Mouse (Mus musculus) CD4-positive, CD25-positive, alpha-beta regulatory T cell, adult 2 months (primary cell): ENCODE results near the gene Foxj1.
"Not testable (repeated sequence)": the region's sequence is repeated elsewhere in the genome, so short reads cannot be mapped to it uniquely, and the experiment has no call there.

Experiments
- DNase-seq: peaks from one replicate; pipeline ENCODE4 v3.0.0-alpha.2; 2012; ENCODE audit warnings: low read depth, low spot score

Foxj1 gene

DNA sequence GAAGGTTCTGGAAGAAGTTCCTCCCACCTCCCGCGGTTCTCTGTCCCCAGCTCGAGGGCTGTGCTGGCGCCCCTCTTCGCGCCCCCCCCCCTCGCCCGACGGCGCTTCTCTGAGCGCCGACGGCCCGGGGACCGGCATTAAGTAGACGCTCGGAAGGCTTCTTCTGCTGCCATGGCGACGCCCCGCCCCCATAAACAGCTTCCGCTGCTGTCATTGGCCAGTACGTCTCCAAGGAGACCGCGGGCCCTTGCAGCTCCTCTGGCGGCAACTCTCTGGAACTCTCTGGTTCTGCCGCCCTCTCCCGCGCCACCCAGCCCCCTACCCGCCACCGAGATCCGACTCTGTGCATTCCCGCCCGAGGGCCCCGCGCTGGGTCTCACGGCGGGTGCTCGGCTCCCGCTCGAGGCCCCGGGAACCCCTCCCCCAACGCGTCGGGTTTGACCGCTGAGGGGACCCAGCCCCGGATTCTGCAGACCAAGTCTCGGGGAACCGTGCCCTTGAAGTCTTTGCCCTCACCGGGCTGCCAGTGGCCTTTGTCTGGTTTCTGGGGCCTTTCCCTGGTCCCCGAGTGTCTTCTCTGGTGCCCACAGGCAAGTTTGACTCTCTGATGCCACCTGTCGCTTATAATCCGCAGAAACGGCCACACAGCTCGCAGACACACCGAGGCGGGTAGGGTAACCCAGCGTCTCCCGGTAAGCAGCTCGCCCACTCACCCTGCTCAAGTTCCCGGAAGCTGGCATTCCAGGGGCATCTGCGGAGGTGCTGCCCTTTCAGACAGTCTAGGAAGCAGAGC, at the start of gene Foxj1:
TSS of gene Foxj1 (minus strand) at position 156 of the 793 bp plus-strand sequence.
- DNase-seq, result peak; percentile 97

DNA sequence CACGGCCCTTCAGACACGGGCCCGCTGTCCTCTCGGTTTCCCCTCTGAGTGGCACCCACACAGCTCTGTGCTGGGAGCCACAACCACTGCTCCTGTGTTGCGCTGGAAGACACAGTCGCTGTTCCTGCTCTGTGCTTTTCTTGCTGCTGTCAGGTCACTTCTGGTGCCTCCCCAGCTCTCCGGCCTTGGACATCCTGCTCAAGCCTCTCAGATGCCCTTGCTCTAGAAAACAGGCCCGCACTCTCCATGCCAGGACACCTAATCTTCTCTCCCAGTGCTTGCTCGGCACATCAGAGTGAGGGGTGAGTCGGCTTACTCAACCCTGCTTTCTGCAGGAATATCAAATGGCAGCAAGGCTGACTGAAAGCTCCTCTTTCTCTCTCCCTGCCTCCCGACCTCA, 49.0 kb upstream of the Foxj1 start:
- no peak for DNase-seq

DNA sequence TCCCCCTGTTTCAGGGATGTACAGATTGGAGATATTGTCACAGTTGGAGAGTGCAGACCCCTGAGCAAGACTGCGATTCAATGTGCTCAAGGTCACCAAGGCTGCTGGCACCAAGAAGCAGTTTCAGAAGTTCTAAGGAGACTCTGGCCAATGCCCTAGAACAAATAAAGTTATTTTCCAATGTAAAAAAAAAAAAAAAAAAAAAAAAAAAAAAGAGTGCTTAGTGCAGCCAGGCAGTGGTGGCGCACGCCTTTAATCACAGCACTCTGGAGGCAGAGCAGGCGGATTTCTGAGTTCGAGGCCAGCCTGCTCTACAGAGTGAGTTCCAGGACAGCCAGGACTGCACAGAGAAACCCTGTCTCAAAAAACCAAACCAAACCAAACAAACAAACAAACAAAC, 47.9 kb upstream of the Foxj1 start:
- DNase-seq, result not testable (repeated sequence)

DNA sequence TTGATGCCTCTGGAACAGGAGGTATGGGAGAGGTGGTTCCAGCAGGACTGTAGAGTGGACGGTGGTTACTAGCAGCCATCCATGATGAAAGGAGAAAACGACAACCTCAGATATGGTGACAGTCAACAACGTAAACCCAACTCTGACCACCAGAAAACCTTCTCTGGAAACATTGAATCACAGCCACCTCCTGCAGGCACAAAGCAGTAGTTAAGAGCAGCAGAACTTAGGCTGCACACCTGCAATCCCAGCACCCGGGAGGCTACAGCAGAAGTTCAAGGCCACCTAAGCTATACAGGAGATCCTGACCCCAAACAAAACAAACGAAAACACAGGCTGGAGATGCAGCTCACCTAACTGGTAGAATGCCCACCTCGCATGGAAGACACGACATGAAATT, 45.6 kb upstream of the Foxj1 start:
- DNase-seq, result no peak

DNA sequence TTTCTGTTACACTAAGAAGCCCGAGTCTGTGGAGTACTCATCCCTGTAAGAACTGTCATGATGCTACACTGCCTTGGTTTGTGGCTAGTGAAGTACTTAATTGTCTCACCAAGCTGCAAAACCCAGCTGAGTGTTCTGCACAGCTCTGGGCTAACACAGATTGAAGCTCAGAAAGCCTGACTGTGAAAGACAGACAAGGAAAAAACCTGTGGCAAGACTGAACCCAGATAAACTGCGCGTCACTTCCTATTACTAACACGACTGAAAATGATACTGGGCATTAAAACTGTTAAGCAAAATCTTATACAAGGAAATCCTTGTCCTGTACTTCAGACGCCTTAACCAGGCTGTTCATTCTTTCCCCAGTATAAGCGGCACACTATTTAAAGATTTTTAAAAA, 44.3 kb upstream of the Foxj1 start:
- DNase-seq, result peak; percentile 45

DNA sequence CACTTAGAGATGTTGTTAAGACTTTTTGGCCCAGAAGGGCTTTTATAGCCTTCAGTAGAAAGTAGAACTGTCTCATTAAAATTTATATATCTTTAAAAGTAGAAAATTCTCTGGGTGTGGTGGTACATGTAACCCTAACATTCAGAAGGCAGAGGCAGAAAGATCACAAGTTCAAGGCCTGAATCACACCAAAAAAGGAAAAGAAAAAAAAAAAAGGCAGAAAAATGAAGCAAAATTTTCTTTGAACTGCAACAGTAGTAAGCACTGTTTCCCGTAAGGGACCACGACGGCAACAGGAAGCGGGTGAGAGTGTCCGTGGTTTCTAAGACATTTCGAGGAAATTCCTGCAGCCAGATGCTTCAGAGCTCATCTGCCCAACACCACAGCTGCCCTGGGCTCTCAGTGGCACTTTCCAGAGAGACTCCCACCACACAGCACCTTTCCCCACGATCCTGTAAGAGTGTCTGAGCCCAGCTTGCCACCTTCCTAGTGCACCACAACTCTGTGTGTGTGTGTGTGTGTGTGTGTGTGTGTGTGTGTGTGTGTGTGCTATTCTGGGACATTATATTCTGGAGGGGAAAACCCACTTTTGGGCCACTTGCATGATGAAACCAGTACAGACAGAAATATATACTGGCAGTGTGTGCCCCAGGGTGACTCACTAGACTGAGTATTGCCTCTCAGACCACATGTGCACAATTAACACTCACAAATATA, 41.9 kb upstream of the Foxj1 start:
- DNase-seq, result peak; percentile 81

DNA sequence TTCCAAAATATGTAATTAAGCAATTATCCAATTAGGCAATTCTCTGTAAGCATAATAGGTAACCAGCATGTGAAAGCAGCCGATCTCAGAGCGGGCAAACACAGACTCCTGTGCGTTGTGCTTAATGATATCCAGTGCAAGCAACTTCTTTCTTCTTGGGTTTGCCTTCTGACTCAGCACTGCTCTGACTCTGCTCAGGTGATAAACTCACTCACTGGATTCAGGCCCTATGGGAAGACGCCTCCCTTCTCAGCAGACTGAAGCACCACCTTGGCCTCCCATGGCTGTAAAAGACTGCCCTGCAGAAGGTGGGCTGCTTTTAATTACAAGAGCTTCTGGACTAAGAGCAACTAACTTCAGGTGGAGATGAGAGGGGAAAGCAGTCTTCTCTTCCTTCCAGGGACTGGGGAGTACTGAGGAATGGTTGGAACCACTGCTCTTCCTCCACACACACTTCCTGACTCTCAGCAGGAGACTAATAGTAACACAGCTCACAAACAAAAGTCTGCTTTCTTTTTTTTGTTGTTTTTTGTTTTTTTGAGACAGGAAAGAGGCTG, 36.8 kb upstream of the Foxj1 start:
- no peak for DNase-seq

DNA sequence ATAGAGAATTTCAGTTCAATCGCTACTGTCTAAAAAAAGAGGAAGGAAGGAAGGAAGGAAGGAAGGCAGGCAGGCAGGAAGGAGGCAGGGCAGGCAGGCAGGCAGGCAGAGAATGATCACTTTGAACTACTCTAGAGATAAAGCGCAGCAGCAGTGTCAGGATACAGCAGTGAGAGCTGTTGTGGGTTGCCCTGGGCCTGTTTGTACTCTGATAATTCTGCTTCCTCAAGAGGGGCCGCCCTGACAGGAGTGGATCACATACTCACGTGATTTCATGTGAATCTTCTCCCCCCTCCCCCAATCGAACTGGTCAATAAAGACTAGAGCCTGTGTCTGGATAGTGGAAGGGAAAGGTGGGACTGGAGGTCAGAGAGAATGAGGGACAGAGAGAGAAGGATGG, 34.4 kb upstream of the Foxj1 start:
- peak; percentile 63 for DNase-seq

DNA sequence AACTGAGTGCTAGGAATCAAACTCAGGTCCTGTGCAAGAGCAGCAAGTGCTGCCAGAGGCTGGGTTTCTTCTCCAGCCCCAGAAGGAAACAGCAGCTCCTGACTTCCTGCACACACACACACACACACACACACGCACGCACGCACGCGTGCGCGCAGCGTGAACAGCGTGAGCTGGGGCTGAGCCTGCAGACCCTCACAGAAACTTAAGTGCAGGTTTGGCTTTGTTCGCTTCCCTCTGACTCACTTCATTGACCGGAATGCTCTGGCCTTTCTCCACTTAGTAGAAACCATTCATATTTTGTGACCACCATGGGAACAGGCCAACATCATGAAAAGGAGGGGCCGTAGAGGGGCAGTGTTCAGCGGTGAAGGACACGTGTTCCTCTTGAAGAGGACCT, 33.9 kb upstream of the Foxj1 start:
- DNase-seq, result peak; percentile 46

DNA sequence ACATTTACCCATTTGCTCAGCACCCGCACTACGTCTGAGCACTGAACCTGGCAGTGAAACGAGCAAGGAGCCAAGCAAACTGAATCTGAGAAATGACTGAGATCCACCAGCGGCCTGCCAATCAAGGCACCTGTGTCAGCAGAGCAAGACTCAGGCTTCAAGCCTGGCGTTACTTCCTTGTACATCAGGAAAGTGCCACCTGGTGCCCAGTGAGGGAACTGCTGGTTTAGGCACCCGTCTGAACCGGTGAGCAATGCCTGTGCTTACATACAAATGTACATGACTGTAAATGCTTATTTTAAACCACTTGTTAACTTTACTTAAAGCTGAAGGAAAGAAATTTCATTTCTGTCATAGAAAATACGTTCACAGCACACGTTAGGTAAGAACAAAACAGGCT, 32.9 kb upstream of the Foxj1 start:
- DNase-seq, result peak; percentile 95

DNA sequence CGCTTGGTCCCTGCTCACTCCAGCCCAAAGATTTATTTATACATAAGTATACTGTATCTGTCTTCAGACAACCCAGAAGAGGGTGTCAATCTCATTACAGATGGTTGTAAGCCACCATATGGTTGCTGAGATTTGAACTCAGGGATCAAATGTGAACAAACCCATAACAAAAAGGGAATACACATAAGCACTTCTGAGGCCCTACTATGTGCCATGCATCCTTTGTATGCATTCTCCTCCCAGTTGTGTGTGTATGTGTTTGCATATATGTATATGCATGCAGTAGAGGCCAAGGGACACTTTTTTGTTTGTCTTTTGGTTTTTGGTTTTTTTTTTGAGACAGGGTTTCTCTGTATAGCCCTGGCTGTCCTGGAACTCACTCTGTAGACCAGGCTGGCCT, 31.4 kb upstream of the Foxj1 start:
- no peak for DNase-seq

DNA sequence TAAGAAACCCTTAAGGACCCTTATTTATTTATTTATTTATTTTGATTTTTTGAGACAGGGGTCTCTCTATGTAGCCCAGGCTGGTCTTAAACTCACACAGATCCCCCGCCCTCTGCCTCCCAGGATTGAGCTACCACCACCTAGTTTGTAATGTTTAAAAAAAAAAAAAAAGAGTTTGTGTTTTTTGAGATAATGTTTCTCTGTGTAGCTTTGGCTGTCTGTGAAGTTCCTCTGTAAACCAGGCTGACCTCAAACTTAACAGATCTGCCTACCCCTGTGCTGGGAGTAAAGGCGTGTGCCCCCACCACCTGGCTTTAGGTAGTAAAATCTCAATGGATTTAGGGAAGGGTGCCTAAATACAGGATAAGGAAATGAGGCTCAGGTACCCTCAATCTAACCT, 30.9 kb upstream of the Foxj1 start:
- DNase-seq, result no peak

DNA sequence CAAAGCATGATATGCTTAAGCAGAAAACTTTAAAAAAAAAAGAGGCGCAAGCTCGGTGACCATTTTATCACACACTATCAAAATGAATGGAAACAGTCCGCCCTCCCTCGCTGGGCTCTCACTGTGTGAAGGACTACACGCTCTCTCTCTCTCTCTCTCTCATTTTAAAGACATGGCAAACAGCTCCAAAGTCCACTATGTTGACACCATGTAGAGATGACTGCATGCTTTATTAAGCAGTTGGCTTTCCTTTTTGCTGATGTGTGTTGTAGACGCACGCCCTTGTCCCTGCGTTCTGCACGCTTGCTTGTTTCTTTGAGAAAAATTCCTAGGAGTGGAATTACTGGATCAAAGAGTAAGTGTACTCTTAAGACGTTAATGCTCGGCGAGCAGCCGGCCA, 30.2 kb upstream of the Foxj1 start:
- no peak for DNase-seq

DNA sequence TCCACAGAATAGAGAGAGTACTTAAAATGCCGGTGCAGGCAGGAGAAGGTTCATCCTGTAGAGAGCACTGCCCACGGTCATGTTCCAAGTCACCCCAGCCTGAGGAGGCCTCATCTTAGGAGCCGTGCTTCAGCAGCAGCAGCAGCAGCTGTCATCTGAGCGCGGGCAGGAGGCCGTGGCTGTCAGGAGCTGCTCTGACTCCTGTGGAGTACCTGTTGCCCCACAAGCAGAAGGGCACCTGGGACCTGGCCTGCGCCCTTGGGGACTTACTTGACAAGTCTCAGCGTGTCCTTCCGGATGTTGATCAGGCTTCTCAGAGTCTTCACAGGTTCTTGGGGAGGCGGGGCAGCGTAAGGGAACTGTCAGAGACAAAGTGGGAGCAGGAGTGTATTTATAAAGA, 26.8 kb upstream of the Foxj1 start:
- peak; percentile 35 for DNase-seq

DNA sequence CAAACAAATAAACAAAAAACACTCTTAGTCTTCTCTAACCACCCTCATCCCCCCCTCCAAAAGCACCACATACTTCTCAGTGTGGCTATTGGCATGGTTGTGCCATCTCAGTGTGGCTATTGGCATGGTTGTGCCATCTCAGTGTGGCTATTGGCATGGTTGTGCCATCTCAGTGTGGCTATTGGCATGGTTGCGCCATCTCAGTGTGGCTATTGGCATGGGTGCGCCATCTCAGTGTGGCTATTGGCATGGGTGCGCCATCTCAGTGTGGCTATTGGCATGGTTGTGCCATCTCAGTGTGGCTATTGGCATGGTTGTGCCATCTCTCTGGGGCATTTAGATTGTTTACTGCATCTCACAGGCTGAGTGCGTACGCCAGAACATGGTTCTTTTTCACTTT, 25.7 kb upstream of the Foxj1 start:
- not testable (repeated sequence) for DNase-seq

DNA sequence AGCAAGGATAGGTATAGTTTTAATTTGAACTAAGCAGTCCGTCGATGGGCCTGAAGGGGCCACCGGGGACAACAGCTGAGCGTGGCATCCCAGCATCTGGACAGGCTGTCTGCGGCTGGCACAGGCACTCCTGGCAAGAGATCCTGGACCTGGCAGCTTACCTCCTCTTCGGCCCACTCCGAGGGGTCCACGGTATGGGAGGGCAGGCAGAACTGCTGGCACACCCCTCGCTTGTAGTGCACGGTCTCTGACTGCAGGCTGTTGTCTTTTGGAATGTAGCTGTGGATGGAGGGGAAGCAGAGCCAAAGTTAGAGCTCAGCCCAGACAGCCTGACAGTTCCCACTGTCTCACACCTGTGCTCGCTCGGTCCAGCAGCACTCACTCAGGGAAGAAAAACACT, 24.5 kb upstream of the Foxj1 start:
- no peak for DNase-seq

DNA sequence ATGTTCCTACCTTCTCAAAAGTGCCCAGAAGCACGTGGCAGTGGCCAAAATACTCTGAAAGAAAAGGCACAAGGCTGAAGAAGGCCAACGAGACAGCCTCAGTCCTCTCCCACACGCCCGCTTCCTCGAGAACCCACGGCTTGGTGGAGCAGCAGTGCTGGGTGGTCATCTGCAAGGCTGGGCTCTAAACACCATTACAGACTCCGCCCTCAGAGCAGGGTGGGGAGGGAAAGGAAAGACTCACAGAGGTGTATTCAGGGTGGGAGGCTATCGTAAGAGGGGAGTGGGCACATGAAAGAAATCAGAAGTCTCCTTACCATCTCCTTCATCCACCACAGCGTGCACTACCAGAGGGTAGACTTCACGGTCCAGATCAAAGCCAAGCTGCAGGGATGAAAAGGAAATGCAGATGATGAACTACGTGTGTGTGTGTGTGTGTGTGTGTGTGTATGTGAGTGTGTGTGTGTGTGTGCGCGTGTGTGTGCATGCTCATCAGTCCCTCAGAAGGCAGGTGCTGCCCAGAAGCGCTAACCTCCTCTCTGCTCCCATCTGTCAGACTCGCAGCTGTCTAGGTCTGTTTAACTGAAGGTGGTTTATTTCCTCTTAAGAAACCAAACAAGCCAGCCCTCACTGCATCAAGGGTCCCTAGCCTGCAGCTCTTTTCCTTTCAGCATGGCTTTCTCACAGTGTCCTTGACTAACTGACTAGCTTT, 23.9 kb upstream of the Foxj1 start:
- peak; percentile 31 for DNase-seq

DNA sequence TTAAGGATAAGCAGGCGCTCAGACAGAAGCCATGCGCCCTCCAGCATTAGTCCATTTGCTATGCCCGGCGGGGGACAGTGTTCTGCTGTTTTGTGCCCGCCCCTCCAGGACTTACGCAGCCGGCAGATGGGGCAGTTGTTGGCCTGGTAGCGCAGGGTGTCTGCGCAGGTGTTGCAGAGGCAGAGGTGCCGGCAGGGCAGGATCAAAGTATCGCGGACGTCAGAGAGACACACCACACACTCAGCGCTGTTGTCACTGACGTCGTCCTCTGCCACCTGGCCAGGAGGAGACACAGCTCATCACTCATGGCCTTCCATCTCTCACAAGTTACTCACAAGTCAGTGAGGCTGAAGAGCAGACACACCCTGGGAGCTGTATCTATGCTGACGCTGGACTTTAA, 19.3 kb upstream of the Foxj1 start:
- peak; percentile 47 for DNase-seq

DNA sequence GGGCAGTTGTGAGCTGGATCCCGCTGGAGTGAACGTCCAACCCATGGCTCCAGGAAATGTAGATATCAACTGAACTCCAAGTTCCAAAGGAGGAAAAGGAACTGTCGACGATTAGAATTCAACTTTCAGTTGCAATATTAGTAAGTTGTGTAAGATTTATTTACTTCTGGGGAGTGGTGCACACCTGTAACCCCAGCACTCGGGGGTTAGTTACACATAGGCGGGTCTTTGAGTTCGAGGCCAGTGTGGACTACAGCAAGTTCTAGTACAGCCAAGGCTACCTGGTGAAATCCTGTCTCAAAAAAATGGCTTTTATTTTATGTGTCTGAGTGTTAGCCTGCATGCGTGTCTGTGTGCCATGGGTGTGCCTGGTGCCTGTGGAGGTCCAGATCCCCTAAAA, 18.3 kb upstream of the Foxj1 start:
- no peak for DNase-seq

DNA sequence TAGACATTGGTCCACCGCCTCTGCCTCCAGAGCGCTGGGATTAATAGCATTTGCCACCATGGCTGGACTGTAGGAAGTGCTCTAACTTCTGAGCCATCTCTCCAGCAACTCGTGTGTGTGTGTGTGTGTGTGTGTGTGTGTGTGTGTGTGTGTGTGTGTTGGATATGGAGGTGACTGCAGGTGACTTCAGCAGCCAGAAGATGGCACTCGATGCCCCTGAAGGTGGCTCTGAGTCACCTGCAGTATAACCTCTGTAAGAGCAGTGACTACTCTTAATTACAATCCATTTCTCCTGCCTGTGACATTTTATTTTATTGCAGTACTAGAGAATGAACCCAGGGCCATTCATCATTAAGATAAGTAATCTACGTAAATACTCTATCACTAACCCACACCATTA, 16.1 kb upstream of the Foxj1 start:
- DNase-seq, result peak; percentile 43

DNA sequence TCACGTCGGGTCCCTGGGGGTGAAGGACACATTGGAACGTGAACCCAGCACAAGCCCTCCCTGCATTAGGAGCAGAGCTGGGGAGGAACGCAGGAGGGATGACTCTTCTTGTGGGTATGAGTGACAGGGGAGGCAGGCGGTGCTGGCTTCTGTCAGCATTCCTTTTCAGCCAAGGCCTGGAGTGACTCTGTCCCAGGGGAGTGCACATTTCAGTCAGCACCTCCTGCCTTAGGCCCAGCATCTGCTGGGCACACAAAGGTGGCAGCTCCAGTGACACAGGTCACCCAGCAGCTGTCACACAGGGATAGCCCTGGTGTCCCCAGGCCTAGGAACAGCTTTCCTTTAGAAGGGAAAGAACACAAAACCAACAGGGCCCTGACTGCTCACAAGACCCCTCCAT, 12.8 kb upstream of the Foxj1 start:
- DNase-seq, result no peak

DNA sequence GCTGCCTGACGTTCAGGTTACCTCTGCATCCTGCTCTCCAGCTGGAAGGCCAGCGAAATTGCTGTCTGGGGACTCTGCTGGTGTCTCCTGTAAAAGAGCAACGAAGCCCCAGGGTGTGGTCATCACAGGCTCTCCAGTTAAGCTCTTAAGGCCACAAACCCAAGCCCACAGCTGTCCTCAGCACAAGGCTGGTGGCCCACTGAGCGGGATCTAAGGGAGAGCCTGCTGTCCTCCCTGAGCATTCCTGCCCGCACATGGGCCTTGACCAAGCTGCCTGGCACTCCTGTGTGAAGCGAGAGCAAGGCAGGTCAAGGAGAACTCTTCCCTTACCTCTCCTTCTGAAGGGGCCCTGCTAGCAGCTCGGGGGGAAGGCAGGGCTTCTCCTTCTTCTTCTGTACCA, 11.8 kb upstream of the Foxj1 start:
- no peak for DNase-seq
